Mouse (Mus musculus) liver, embryonic 15.5 days (tissue): ENCODE data around the gene Fggy. TPM values are rescaled to one million over a fixed set of nuclear protein-coding genes. Genes with fewer than 3 reads are reported as not detected.

ENCODE experiments used
- ATAC-seq: fragments of 200-750 bp; cut with Nextera tagmentation; 2 replicates; pipeline ENCODE4 v1.8.0; 2017; ENCODE audit warnings: moderate number of reproducible peaks, mild to moderate bottlenecking, moderate library complexity; ENCODE audit not compliant: insufficient read depth
- H3K27ac ChIP-seq: fragments of 300-500 bp; sonication (generic); replicated peaks from 2 replicates; pipeline ENCODE4 v1.5.1; 2015; ENCODE audit warnings: mild to moderate bottlenecking, inconsistent platforms
- H3K27me3 ChIP-seq: fragments of 300-500 bp; sonication (generic); 2 replicates; pipeline ENCODE4 v1.6.1; 2015; ENCODE audit warnings: mild to moderate bottlenecking, inconsistent platforms
- H3K36me3 ChIP-seq: fragments of 300-500 bp; sonication (generic); replicated peaks from 2 replicates; pipeline ENCODE4 v1.6.1; 2015; ENCODE audit warnings: moderate library complexity, mild to moderate bottlenecking, inconsistent platforms
- H3K4me1 ChIP-seq: fragments of 300-500 bp; sonication (generic); replicated peaks from 2 replicates; pipeline ENCODE4 v1.6.1; 2015; ENCODE audit warnings: inconsistent platforms
- H3K4me2 ChIP-seq: fragments of 300-500 bp; sonication (generic); 2 replicates; pipeline ENCODE4 v1.6.1; 2015; ENCODE audit warnings: moderate library complexity, mild to moderate bottlenecking, inconsistent platforms
- H3K4me3 ChIP-seq: fragments of 300-500 bp; sonication (generic); replicated peaks from 2 replicates; pipeline ENCODE4 v1.5.1; 2015; ENCODE audit warnings: mild to moderate bottlenecking, inconsistent platforms
- H3K9ac ChIP-seq: fragments of 300-500 bp; sonication (generic); 2 replicates; pipeline ENCODE4 v1.6.1; 2015; ENCODE audit warnings: moderate library complexity, mild to moderate bottlenecking, inconsistent platforms
- H3K9me3 ChIP-seq: fragments of 300-500 bp; sonication (generic); replicated peaks from 2 replicates; pipeline ENCODE4 v1.6.1; 2016; ENCODE audit warnings: inconsistent platforms
- WGBS: fragments of 180-500 bp; shearing (Covaris S2); methylation state at CpG from one replicate; pipeline ENCODE4 v1.1.7; 2015; ENCODE audit warnings: mixed read lengths; ENCODE audit not compliant: insufficient replicate concordance; 5-methylcytosine and 5-hydroxymethylcytosine counted together
- polyA plus RNA-seq: library from polyadenylated mRNA; unstranded; fragments of >200 nt; fragmentation: Nextera tagmentation; extraction: Ambion mirVana; gene quantifications from 2 replicates; pipeline ENCODE4 v1.2.1, GENCODE M21; 2015

The Fggy gene
- polyA plus RNA-seq, 1 experiment from 2014 or later, result 31.6 TPM

- Histone ChIP-seq H3K36me3 (no peaks in the 10 kb centered on the region), H3K4me2 (no peak overlapping the region), H3K27ac (no peak overlapping the region), H3K9me3 (no peaks in the 10 kb centered on the region), H3K4me3 (no peak overlapping the region), H3K4me1 (no peaks in the 10 kb centered on the region), H3K27me3 (no peaks in the 10 kb centered on the region), H3K9ac (no peak overlapping the region)
- no peak for ATAC-seq
- 69% methylated on average over 1 of the region's 1 CpGs for WGBS
Observed at GRCm38 (mm10) chr4:95913026-95913425, 355.7 kb downstream of the Fggy start.

- WGBS, result 63% methylated on average over 8 of the region's 8 CpGs
- Histone ChIP-seq H3K9me3 (no peaks in the 10 kb centered on the region), H3K4me2 (no peak overlapping the region), H3K4me3 (no peak overlapping the region), H3K9ac (no peak overlapping the region), H3K27ac (no peak overlapping the region), H3K4me1 (no peaks in the 10 kb centered on the region), H3K36me3 (no peaks in the 10 kb centered on the region), H3K27me3 (no peaks in the 10 kb centered on the region)
- no peak for ATAC-seq
Observed at GRCm38 (mm10) chr4:95915628-95916579, 358.6 kb downstream of the Fggy start.

- Histone ChIP-seq H3K4me2 (no peak overlapping the region), H3K27me3 (no peaks in the 10 kb centered on the region), H3K27ac (no peak overlapping the region), H3K4me1 (no peaks in the 10 kb centered on the region), H3K9ac (no peak overlapping the region), H3K36me3 (no peaks in the 10 kb centered on the region), H3K4me3 (no peak overlapping the region), H3K9me3 (no peaks in the 10 kb centered on the region)
- ATAC-seq, result no peak
- WGBS, result 59% methylated on average over 6 of the region's 6 CpGs
Observed at GRCm38 (mm10) chr4:95917703-95918102, 360.4 kb downstream of the Fggy start.

GRCm38 (mm10) chr4:95920448-95920847, 363.1 kb downstream of the Fggy start:
- Histone ChIP-seq H3K27ac (no peak overlapping the region), H3K9ac (no peak overlapping the region), H3K36me3 (no peaks in the 10 kb centered on the region), H3K4me2 (no peak overlapping the region), H3K27me3 (no peaks in the 10 kb centered on the region), H3K9me3 (no peaks in the 10 kb centered on the region), H3K4me1 (no peaks in the 10 kb centered on the region), H3K4me3 (no peak overlapping the region)
- WGBS, result 56% methylated on average over 4 of the region's 4 CpGs
- ATAC-seq, result no peak

- 12% methylated on average over 7 of the region's 7 CpGs for WGBS
Observed at GRCm38 (mm10) chr4:95924210-95925184, 367.2 kb downstream of the Fggy start.

GRCm38 (mm10) chr4:95928846-95929245, 371.5 kb downstream of the Fggy start:
- H3K36me3 ChIP-seq, result no peaks in the 10 kb centered on the region
- H3K4me2 ChIP-seq, result no peak overlapping the region
- H3K27ac ChIP-seq, result no peak overlapping the region
- H3K4me3 ChIP-seq, result no peak overlapping the region
- no peak for ATAC-seq
- WGBS, result 56% methylated on average over 1 of the region's 1 CpGs
- no peaks in the 10 kb centered on the region for H3K9me3 ChIP-seq
- H3K27me3 ChIP-seq, result no peaks in the 10 kb centered on the region
- no peak overlapping the region for H3K9ac ChIP-seq
- no peaks in the 10 kb centered on the region for H3K4me1 ChIP-seq

More at GRCm38 (mm10) chr4:95924210-95925184, 367.2 kb downstream of the Fggy start:
- Histone ChIP-seq H3K27ac (no peak overlapping the region), H3K9ac (no peak overlapping the region), H3K4me1 (no peaks in the 10 kb centered on the region), H3K4me2 (no peak overlapping the region), H3K27me3 (no peaks in the 10 kb centered on the region), H3K36me3 (no peaks in the 10 kb centered on the region), H3K4me3 (no peak overlapping the region), H3K9me3 (no peaks in the 10 kb centered on the region)
- ATAC-seq, result no peak

- Histone ChIP-seq H3K9ac (no peak overlapping the region), H3K4me2 (no peak overlapping the region), H3K27me3 (no peaks in the 10 kb centered on the region), H3K4me1 (no peaks in the 10 kb centered on the region), H3K4me3 (no peak overlapping the region), H3K27ac (no peak overlapping the region), H3K9me3 (no peaks in the 10 kb centered on the region), H3K36me3 (no peaks in the 10 kb centered on the region)
- 67% methylated on average over 1 of the region's 1 CpGs for WGBS
- ATAC-seq, result no peak
Observed at GRCm38 (mm10) chr4:95929936-95930335, 372.6 kb downstream of the Fggy start.

- ATAC-seq, result no peak
- Histone ChIP-seq H3K4me1 (no peaks in the 10 kb centered on the region), H3K9me3 (no peaks in the 10 kb centered on the region), H3K27ac (no peak overlapping the region), H3K4me3 (no peak overlapping the region), H3K27me3 (no peaks in the 10 kb centered on the region), H3K36me3 (no peaks in the 10 kb centered on the region), H3K4me2 (no peak overlapping the region), H3K9ac (no peak overlapping the region)
- 31% methylated on average over 2 of the region's 2 CpGs for WGBS
Observed at GRCm38 (mm10) chr4:95931331-95931730, 374.0 kb downstream of the Fggy start.

GRCm38 (mm10) chr4:95933801-95934356, 376.6 kb downstream of the Fggy start:
- H3K27me3 ChIP-seq, result no peaks in the 10 kb centered on the region
- no peak overlapping the region for H3K9ac ChIP-seq
- H3K36me3 ChIP-seq, result no peaks in the 10 kb centered on the region
- no peak overlapping the region for H3K4me3 ChIP-seq
- no peaks in the 10 kb centered on the region for H3K9me3 ChIP-seq
- ATAC-seq, result no peak
- H3K4me2 ChIP-seq, result no peak overlapping the region
- H3K27ac ChIP-seq, result no peak overlapping the region
- WGBS, result 64% methylated on average over 9 of the region's 9 CpGs
- no peaks in the 10 kb centered on the region for H3K4me1 ChIP-seq

GRCm38 (mm10) chr4:95934384-95935035, 377.2 kb downstream of the Fggy start:
- no peak overlapping the region for H3K27ac ChIP-seq
- H3K9me3 ChIP-seq, result no peaks in the 10 kb centered on the region

More at GRCm38 (mm10) chr4:95934384-95935035, 377.2 kb downstream of the Fggy start:
- no peak for ATAC-seq
- Histone ChIP-seq H3K36me3 (no peaks in the 10 kb centered on the region), H3K9ac (no peak overlapping the region), H3K27me3 (no peaks in the 10 kb centered on the region), H3K4me3 (no peak overlapping the region), H3K4me2 (no peak overlapping the region), H3K4me1 (no peaks in the 10 kb centered on the region)
- WGBS, result 72% methylated on average over 4 of the region's 4 CpGs
